Mouse (Mus musculus): ENCODE data around the gene Farp2.

- TF ChIP-seq POLR2A (IDR thresholded peaks at IDR 0.05; ENCODE audit: borderline replicate concordance, extremely low read depth, low read depth, low read length) = no peak
- TF ChIP-seq CTCF (IDR thresholded peaks at IDR 0.05; ENCODE audit: insufficient read depth, low read length) = no peak
Measured at GRCm38 (mm10) chr1:93512351-93512690, 442 bp downstream of the Farp2 start.
